Mouse (Mus musculus) forebrain, embryonic 16.5 days (tissue): Measurements from ENCODE around the gene Slit1. TPM values are rescaled to one million over a fixed set of nuclear protein-coding genes. Genes with fewer than 3 reads are reported as not detected.
A peak's percentile ranks its signal among the peaks of the same experiment; 100 is the strongest.

ENCODE experiments used
- ATAC-seq: fragments of 200-750 bp; cut with Nextera tagmentation; 2 replicates; pipeline ENCODE4 v1.8.0; 2017; ENCODE audit warnings: mild to moderate bottlenecking, moderate library complexity
- H3K27ac ChIP-seq: fragments of 300-500 bp; sonication (generic); 2 replicates; pipeline ENCODE4 v1.5.1; 2014; ENCODE audit warnings: low read length, control low read depth
- H3K27me3 ChIP-seq: fragments of 300-500 bp; sonication (generic); replicated peaks from 2 replicates; pipeline ENCODE4 v1.6.1; 2014; ENCODE audit warnings: low read length; ENCODE audit not compliant: control insufficient read depth, insufficient read depth
- H3K36me3 ChIP-seq: fragments of 300-500 bp; sonication (generic); 2 replicates; pipeline ENCODE4 v1.6.1; 2014; ENCODE audit not compliant: control insufficient read depth, insufficient read depth
- H3K4me1 ChIP-seq: fragments of 300-500 bp; sonication (generic); replicated peaks from 2 replicates; pipeline ENCODE4 v1.6.1; 2014; ENCODE audit warnings: low read length; ENCODE audit not compliant: control insufficient read depth, insufficient read depth
- H3K4me2 ChIP-seq: fragments of 300-500 bp; sonication (generic); 2 replicates; pipeline ENCODE4 v1.6.1; 2014; ENCODE audit warnings: mild to moderate bottlenecking, low read length, control low read depth
- H3K4me3 ChIP-seq: fragments of 300-500 bp; sonication (generic); replicated peaks from 2 replicates; pipeline ENCODE4 v1.5.1; 2014; ENCODE audit warnings: mild to moderate bottlenecking, low read length, control low read depth
- H3K9ac ChIP-seq: fragments of 300-500 bp; sonication (generic); replicated peaks from 2 replicates; pipeline ENCODE4 v1.6.1; 2014; ENCODE audit warnings: low read depth, low read length, control low read depth
- H3K9me3 ChIP-seq: fragments of 300-500 bp; sonication (generic); 2 replicates; pipeline ENCODE4 v1.6.1; 2016; ENCODE audit warnings: low read length; ENCODE audit not compliant: control insufficient read depth
- WGBS: fragments of 180-500 bp; shearing (Covaris S2); extraction: QIAGEN DNeasy Blood & Tissue Kit; methylation state at CpG from one replicate; pipeline ENCODE4 v1.1.7; 2014; 5-methylcytosine and 5-hydroxymethylcytosine counted together
- polyA plus RNA-seq: library from polyadenylated mRNA; unstranded; fragments of >200 nt; fragmentation: Nextera tagmentation; extraction: Ambion mirVana; gene quantifications from 2 replicates; pipeline ENCODE4 v1.2.1, GENCODE M21; 2015

Slit1 gene
- polyA plus RNA-seq, 1 experiment from 2014 or later, result 21.3 TPM

DNA sequence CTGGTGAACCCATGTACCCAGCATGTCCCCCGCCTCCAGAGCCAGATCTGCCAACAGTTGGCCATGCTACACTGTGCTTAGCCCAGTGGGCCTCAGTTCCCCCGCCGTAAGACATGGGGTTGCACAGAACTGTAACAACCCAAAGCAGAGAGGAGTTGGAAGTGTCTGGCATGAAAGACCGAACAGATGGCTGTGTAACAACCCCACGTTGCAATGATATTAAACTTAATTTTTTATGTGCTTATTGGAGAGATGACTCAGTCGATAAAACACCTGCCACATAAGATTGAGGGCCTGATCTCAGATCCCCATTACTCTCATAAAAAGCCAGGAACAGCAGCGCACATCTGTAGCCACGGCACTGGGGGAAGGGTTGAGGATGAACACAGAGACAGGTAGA lies 30.6 kb downstream of the Slit1 start:
- no peak overlapping the region for H3K4me2 ChIP-seq
- ATAC-seq, result 0 out of 2 replicates have a peak, but pooled peaks have one; percentile 12
- no peak overlapping the region for H3K27ac ChIP-seq
- H3K36me3 ChIP-seq, result no peaks in the 10 kb centered on the region
- no peaks in the 10 kb centered on the region for H3K27me3 ChIP-seq
- peaks cover 36% of the 10 kb centered on the region for H3K4me1 ChIP-seq
- no peak overlapping the region for H3K9ac ChIP-seq
- H3K9me3 ChIP-seq, result no peaks in the 10 kb centered on the region
- 65% methylated on average over 8 of the region's 8 CpGs for WGBS
- no peak overlapping the region for H3K4me3 ChIP-seq

DNA sequence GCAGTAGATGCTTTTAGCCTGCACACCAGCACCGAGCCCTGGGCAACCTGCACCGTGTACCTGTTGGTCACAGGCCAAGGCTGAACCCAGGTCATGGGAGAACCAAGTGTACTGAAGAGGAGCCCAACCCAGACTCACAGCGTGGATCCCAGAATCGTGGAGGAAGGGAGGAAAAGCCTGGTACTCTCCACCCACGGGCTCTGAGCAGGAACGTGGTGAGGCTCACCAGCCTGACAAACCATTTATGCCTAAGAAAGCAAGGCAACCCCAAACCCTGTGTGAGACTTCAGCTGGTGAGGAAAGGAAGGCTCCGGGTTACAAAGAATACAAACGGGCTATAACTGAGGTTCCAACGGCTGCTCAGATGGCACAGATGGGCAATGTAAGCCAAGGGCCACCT lies 31.8 kb downstream of the Slit1 start:
- 90% methylated on average over 9 of the region's 9 CpGs for WGBS
- Histone ChIP-seq H3K9ac (no peak overlapping the region), H3K9me3 (no peaks in the 10 kb centered on the region), H3K27me3 (no peaks in the 10 kb centered on the region), H3K4me3 (no peak overlapping the region), H3K4me2 (no peak overlapping the region), H3K36me3 (no peaks in the 10 kb centered on the region), H3K4me1 (peaks cover 41% of the 10 kb centered on the region), H3K27ac (no peak overlapping the region)
- no peak for ATAC-seq

DNA sequence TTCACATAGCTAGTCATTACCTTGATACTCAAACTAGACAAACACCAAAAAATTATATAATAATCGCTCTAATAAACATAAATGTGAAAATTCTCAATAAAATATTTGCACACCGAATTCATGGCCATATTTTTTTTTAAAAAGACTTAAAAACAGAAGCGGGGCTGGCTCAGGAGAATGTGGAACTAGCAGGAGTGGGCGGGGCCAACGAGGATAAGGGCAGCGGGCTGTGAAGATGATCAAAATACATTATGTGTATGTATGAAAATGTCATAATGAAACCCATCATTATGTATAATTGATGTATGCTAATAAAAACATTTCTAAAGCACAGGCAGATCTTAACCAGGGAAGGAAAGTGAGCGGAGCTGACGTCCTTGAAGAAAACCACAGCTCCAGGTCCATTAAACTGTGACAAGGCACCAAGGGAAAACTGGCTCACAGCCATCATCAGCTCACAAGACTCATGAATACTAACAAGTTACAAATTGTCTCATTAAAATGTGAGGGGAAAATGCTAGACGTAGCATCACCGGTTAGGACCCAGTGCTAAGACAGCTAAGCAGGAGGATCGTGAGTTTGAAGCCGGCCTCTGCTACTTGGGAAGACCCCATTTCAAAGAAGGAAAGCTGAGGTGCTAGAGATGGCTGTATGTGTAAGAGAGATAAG lies 33.8 kb downstream of the Slit1 start:
- H3K9ac ChIP-seq, result no peak overlapping the region
- no peaks in the 10 kb centered on the region for H3K27me3 ChIP-seq
- no peak overlapping the region for H3K4me2 ChIP-seq
- H3K36me3 ChIP-seq, result no peaks in the 10 kb centered on the region
- peak overlapping the region; percentile 41 for H3K27ac ChIP-seq
- H3K4me3 ChIP-seq, result no peak overlapping the region
- 42% methylated on average over 12 of the region's 12 CpGs for WGBS
- ATAC-seq, result peak; percentile 69
- peaks cover 39% of the 10 kb centered on the region for H3K4me1 ChIP-seq
- no peaks in the 10 kb centered on the region for H3K9me3 ChIP-seq

DNA sequence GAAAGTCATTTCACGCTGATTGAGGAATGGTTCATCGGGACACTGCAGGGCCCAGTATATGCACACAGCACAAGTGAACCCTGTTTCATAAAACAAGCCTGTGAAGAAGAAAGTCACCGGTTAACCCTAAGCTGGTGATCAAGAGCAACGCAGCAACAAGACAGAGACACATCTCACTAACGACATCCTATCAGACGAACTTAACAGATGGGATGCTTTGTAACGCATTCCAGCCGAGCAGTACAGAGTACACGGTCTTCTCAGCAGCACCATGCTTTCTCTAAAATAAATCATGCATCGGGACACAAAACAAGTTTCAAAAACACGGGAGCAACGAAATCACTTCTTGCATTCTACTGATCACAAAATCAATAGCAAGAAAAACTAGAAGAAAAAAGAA lies 35.6 kb downstream of the Slit1 start:
- Histone ChIP-seq H3K36me3 (no peaks in the 10 kb centered on the region), H3K9ac (no peak overlapping the region), H3K9me3 (no peaks in the 10 kb centered on the region), H3K4me2 (no peak overlapping the region), H3K4me3 (no peak overlapping the region), H3K4me1 (peaks cover 35% of the 10 kb centered on the region), H3K27ac (no peak overlapping the region; the same call in 1 of the 2 replicates), H3K27me3 (no peaks in the 10 kb centered on the region)
- no peak for ATAC-seq
- 43% methylated on average over 12 of the region's 12 CpGs for WGBS

DNA sequence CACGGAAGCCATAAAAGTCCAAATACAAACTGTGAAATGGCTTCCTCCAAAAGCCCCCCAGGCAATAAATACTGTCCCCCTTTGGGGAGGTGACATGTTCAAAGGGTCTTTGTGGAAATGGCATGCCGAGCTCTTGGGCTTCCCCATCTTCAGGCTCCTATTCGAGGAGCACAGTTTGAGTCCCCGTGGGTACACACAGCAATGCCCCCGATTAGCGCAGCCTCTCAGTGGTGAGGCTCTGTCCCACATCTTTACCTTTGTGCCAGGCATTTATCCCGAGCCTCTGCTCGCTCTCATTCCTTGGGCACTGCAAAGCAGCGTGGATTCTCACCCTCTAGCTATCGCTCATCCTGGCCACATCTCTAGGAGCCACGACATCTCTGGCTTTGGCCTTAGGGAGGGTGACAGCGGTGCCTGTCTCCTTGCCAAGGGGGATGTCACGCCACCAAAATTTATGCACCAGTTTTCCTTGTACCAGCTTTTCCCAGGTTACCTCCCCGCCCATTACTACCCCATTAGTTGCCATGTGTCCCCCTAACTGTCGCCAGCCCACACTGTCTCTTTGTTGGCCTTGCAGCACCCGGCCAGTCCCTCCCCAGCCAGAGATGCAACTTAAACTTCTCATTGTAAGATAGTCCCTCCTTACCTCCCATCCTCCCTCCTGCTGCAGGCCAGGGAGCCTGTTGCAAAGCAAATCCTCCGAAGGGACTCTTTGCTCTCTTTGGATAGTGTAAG lies 37.2 kb downstream of the Slit1 start:
- Histone ChIP-seq H3K27ac (no peak overlapping the region), H3K4me2 (no peak overlapping the region), H3K36me3 (no peaks in the 10 kb centered on the region), H3K9me3 (no peaks in the 10 kb centered on the region), H3K27me3 (no peaks in the 10 kb centered on the region), H3K4me1 (peaks cover 33% of the 10 kb centered on the region), H3K4me3 (no peak overlapping the region), H3K9ac (no peak overlapping the region)
- ATAC-seq, result no peak
- 60% methylated on average over 17 of the region's 17 CpGs for WGBS

DNA sequence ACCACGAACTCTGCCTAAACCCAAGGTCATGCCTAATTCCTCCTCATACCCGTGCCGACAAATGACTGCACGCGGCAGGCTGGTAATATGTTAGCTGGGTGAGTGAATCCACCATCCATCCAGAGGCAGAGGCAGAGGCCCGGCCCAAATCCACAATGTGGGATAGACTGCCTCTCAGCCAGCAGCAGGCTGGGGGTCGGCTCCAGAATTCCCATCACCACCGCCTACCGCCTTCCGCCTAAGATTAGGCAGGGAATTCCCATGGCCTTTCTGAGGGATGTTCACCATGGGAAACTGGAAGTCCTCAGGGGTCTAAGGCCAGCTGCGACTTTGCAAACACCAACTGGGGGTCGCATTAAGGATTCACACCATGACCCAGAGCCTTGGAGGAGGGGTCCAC lies 38.0 kb downstream of the Slit1 start:
- ATAC-seq, result no peak

DNA sequence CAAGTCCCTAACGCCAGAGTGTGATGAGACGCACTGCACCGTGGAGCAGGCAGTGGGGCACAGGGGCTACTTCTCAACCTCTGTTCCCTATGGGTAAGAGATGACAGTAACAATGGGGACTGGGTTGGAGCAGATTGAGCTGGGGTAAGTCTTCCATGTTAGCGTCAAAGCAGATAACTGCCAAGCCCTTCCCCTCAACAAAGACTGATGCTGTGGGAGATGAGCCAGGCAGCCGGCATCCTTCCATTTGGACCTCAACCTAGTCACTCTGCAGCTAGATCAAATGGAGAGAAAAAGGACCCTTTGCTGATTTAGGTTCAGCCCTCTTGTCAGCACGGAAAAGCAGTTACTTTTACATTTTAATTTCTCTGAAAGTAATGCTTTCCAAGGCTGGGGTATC lies 40.8 kb downstream of the Slit1 start:
- no peaks in the 10 kb centered on the region for H3K27me3 ChIP-seq
- peaks cover 33% of the 10 kb centered on the region for H3K4me1 ChIP-seq
- no peak overlapping the region for H3K4me2 ChIP-seq
- peak overlapping the region; percentile 35; the same call in 1 of the 2 replicates for H3K27ac ChIP-seq
- H3K9me3 ChIP-seq, result no peaks in the 10 kb centered on the region
- ATAC-seq, result no peak
- no peak overlapping the region for H3K4me3 ChIP-seq
- no peaks in the 10 kb centered on the region for H3K36me3 ChIP-seq
- WGBS, result 58% methylated on average over 6 of the region's 6 CpGs
- no peak overlapping the region for H3K9ac ChIP-seq

More for the DNA sequence above, 38.0 kb downstream of the Slit1 start:
- H3K27me3 ChIP-seq, result no peaks in the 10 kb centered on the region
- WGBS, result 60% methylated on average over 12 of the region's 12 CpGs
- no peak overlapping the region for H3K4me2 ChIP-seq
- no peaks in the 10 kb centered on the region for H3K9me3 ChIP-seq
- peaks cover 33% of the 10 kb centered on the region for H3K4me1 ChIP-seq
- no peak overlapping the region for H3K9ac ChIP-seq
- no peak overlapping the region for H3K27ac ChIP-seq
- H3K4me3 ChIP-seq, result no peak overlapping the region
- H3K36me3 ChIP-seq, result no peaks in the 10 kb centered on the region

DNA sequence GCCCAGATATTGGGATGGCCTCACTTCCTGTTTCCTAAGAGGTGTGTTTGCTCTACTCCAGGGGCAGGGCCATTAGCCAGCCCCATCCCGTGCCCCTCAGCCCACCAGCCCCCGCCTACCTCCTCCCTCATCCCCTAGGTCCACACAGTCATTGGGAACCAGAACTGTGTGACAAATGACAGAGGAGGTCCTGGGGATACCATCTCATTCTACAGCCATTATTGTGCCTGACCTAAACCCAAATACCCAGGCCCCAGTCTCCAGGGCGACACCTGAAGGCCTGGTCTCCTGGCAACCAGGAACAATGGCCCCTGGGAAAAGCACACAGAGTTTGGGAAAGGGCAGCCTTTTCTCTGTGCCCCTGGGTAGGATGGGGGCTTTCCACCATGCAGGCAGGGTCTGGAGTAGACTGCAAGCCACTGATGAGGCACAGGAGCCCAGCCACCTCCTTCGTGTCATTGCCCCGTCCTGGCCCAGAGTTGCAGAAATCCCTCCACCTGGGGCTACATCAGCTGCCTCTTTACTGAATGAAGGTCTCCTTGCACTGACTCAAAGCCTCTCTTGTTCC lies 44.5 kb downstream of the Slit1 start:
- Histone ChIP-seq H3K27ac (no peak overlapping the region), H3K9ac (no peak overlapping the region), H3K4me2 (no peak overlapping the region), H3K4me1 (peaks cover 44% of the 10 kb centered on the region), H3K27me3 (no peaks in the 10 kb centered on the region), H3K4me3 (no peak overlapping the region), H3K9me3 (no peaks in the 10 kb centered on the region), H3K36me3 (no peaks in the 10 kb centered on the region)
- 31% methylated on average over 5 of the region's 5 CpGs for WGBS
- ATAC-seq, result no peak

DNA sequence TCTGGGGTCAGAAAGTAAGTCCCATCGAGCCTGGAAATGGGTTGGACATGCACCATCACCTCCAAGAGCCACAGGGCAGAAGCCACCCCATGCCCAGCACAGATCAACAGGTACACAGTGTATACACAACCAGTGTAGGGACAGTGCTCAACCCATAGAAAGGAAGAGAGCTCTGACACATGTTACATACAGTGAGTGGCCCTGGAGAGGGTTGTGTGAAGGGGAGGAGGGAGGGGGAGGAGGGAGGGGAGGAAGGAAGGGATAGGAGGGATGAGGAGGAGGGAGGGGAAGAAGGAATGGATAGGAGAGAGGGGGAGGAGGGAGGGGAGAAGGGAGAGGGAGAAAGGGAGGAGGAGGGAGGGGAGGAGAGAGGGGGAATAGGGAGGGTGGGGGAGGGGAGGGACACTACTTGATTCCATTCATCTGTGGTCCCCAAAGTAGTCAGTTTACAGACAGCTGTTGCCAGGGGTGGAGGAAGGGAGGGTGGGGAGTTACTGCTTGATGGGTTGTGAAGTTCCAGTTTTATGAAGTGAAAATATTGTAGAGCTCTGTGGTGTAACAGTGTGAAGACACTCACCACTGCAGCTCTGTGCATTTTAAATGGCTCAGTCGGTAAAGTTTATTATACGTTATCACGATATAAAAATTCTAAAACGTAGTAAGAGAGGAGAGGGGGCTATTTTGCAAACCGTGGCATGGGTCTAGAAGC lies 45.5 kb downstream of the Slit1 start:
- 58% methylated on average over 6 of the region's 6 CpGs for WGBS
- Histone ChIP-seq H3K4me1 (peaks cover 51% of the 10 kb centered on the region), H3K4me2 (no peak overlapping the region), H3K9me3 (no peaks in the 10 kb centered on the region), H3K36me3 (no peaks in the 10 kb centered on the region), H3K27me3 (no peaks in the 10 kb centered on the region), H3K9ac (no peak overlapping the region), H3K27ac (no peak overlapping the region), H3K4me3 (no peak overlapping the region)
- peak; percentile 31 for ATAC-seq
